Mouse (Mus musculus) limb, embryonic 10.5 days (tissue): ENCODE measurements at regions not wholly inside any gene's neighbourhood (a gene's known extent, or its start where the extent isn't known, plus 50 kb on each side); places are given as distances from the start of the nearest gene placed in this dataset.
A peak's percentile ranks its signal among the peaks of the same experiment; 100 is the strongest.

Source experiments
- DNase-seq: peaks from one replicate; pipeline ENCODE4 v3.0.0-alpha.2; 2017; ENCODE audit warnings: low spot score
- H3K27ac ChIP-seq: fragments of 300-500 bp; sonication (generic); 2 replicates; pipeline ENCODE4 v1.5.1; 2016; ENCODE audit warnings: mild to moderate bottlenecking
- H3K27me3 ChIP-seq: fragments of 300-500 bp; sonication (generic); 2 replicates; pipeline ENCODE4 v1.6.1; 2016; ENCODE audit warnings: low read depth, mild to moderate bottlenecking; ENCODE audit not compliant: poor library complexity, severe bottlenecking
- H3K36me3 ChIP-seq: fragments of 300-500 bp; sonication (generic); 2 replicates; pipeline ENCODE4 v1.6.1; 2016; ENCODE audit warnings: mild to moderate bottlenecking, moderate library complexity
- H3K4me1 ChIP-seq: fragments of 300-500 bp; sonication (generic); 2 replicates; pipeline ENCODE4 v1.6.1; 2016
- H3K4me3 ChIP-seq: fragments of 300-500 bp; sonication (generic); 2 replicates; pipeline ENCODE4 v1.5.1; 2016; ENCODE audit warnings: mild to moderate bottlenecking, moderate library complexity
- H3K9me3 ChIP-seq: fragments of 300-500 bp; sonication (generic); replicated peaks from 2 replicates; pipeline ENCODE4 v1.6.1; 2016; ENCODE audit warnings: mild to moderate bottlenecking
- WGBS: fragments of 180-500 bp; shearing (Covaris S2); methylation state at CpG from one replicate; pipeline ENCODE4 v1.1.7; 2016; 5-methylcytosine and 5-hydroxymethylcytosine counted together

- no peaks in the 10 kb centered on the region for H3K9me3 ChIP-seq
- peaks cover 23% of the 10 kb centered on the region for H3K4me1 ChIP-seq
- H3K27ac ChIP-seq, result no peak overlapping the region
- 90% methylated on average over 6 of the region's 6 CpGs for WGBS
- H3K27me3 ChIP-seq, result peaks cover 24% of the 10 kb centered on the region
- H3K4me3 ChIP-seq, result no peak overlapping the region
- no peak for DNase-seq
- no peaks in the 10 kb centered on the region for H3K36me3 ChIP-seq
These were observed 221.8 kb downstream of the Tle3 start for GRCm38 (mm10) chr9:61593991-61594390.

- WGBS, result 93% methylated on average over 10 of the region's 10 CpGs
- Histone ChIP-seq H3K9me3 (no peaks in the 10 kb centered on the region), H3K27ac (no peak overlapping the region), H3K4me1 (peaks cover 2% of the 10 kb centered on the region), H3K27me3 (peaks cover 3% of the 10 kb centered on the region; the same call in 1 of the 2 replicates), H3K36me3 (no peaks in the 10 kb centered on the region), H3K4me3 (no peak overlapping the region)
- DNase-seq, result no peak
These were observed 217.6 kb downstream of the Tle3 start for GRCm38 (mm10) chr9:61589727-61590299.

GRCm38 (mm10) chr9:61583281-61584072, 211.3 kb downstream of the Tle3 start:
- Histone ChIP-seq H3K4me1 (peaks cover 33% of the 10 kb centered on the region), H3K27me3 (no peaks in the 10 kb centered on the region), H3K4me3 (no peak overlapping the region), H3K27ac (peak overlapping the region; percentile 68; the same call in 1 of the 2 replicates), H3K36me3 (no peaks in the 10 kb centered on the region), H3K9me3 (no peaks in the 10 kb centered on the region)
- DNase-seq, result no peak
- WGBS, result 86% methylated on average over 21 of the region's 21 CpGs

- no peaks in the 10 kb centered on the region for H3K27me3 ChIP-seq
- H3K36me3 ChIP-seq, result no peaks in the 10 kb centered on the region
- WGBS, result 88% methylated on average over 6 of the region's 6 CpGs
- no peak overlapping the region for H3K27ac ChIP-seq
- no peak overlapping the region for H3K4me3 ChIP-seq
- H3K4me1 ChIP-seq, result peaks cover 47% of the 10 kb centered on the region
- H3K9me3 ChIP-seq, result no peaks in the 10 kb centered on the region
- no peak for DNase-seq
These were observed 208.9 kb downstream of the Tle3 start for GRCm38 (mm10) chr9:61581046-61581445.

DNA sequence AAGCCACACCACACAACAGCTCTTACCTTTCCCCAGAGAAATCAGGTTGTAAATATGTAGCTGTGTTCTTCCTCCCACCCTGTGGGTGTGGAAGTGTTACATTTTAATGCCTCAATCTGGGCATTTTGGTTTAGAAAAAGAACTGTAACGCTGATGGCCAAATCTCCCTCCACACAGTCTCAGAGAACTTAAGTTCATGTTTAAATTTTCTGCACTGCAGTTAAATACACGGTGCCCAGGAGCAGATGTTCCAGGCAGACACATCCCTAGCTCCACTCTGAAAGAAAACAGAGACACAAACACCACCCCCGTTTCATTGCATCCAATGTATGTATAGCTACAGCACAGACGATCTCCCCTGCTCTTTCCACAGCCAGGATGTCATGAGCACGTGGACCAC, 206.1 kb downstream of the Tle3 start:
- Histone ChIP-seq H3K9me3 (no peaks in the 10 kb centered on the region), H3K27ac (no peak overlapping the region), H3K4me3 (no peak overlapping the region), H3K36me3 (no peaks in the 10 kb centered on the region), H3K4me1 (peaks cover 38% of the 10 kb centered on the region), H3K27me3 (no peaks in the 10 kb centered on the region)
- WGBS, result 62% methylated on average over 5 of the region's 5 CpGs
- no peak for DNase-seq

GRCm38 (mm10) chr9:61573634-61574359, 201.6 kb downstream of the Tle3 start:
- H3K27ac ChIP-seq, result no peak overlapping the region
- H3K27me3 ChIP-seq, result no peaks in the 10 kb centered on the region
- 64% methylated on average over 21 of the region's 21 CpGs for WGBS
- no peak for DNase-seq
- H3K9me3 ChIP-seq, result no peaks in the 10 kb centered on the region
- H3K4me1 ChIP-seq, result peaks cover 16% of the 10 kb centered on the region
- H3K4me3 ChIP-seq, result no peak overlapping the region
- H3K36me3 ChIP-seq, result no peaks in the 10 kb centered on the region

DNA sequence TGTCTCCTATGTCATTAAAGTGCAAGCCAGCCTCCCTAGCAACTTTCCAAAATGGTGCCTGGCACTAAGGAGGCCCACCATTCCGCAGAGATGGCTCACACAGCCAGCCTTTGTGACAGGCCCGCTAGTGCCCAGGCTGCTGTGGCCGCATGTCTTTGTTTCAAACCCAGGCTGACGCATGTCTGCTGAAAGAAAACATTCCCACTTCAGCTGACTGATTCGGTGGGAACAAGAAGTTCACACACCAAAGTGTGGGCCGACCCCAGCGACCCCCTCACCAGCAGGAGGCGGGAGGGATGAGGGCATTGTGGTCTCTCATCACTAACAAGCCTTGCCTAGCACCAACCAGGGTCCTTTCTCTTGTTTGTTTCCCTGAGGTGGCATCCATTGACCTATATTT, 190.9 kb downstream of the Tle3 start:
- no peaks in the 10 kb centered on the region for H3K9me3 ChIP-seq
- H3K4me3 ChIP-seq, result no peak overlapping the region
- no peak for DNase-seq
- peaks cover 19% of the 10 kb centered on the region for H3K27me3 ChIP-seq
- 54% methylated on average over 8 of the region's 8 CpGs for WGBS
- peak overlapping the region; percentile 37; the same call in 1 of the 2 replicates for H3K27ac ChIP-seq
- no peaks in the 10 kb centered on the region for H3K36me3 ChIP-seq
- peaks cover 11% of the 10 kb centered on the region for H3K4me1 ChIP-seq

- Histone ChIP-seq H3K9me3 (no peaks in the 10 kb centered on the region), H3K4me1 (peaks cover 11% of the 10 kb centered on the region), H3K4me3 (no peak overlapping the region), H3K36me3 (no peaks in the 10 kb centered on the region), H3K27ac (no peak overlapping the region), H3K27me3 (peaks cover 19% of the 10 kb centered on the region)
- no peak for DNase-seq
- 36% methylated on average over 8 of the region's 8 CpGs for WGBS
These were observed 189.4 kb downstream of the Tle3 start for GRCm38 (mm10) chr9:61561551-61561950.

DNA sequence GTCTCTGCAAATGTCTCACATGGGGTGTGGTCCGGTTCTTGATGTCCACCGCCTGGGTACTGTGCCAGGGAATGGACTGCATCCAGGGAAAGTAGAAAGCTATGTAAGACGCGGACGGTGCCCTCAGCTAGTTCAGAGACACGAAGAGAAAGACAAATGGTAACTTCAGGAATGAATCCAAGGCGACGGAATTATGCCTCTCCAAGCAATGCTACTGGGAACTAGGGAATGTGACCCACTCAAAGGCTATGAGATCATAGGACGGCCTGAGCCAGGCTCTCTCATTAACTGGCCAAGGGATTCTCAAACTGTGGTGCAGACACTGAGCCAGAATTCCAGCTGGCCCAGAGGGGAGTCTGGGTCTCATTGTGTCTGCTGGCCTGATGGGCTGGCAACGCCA, 186.5 kb downstream of the Tle3 start:
- no peaks in the 10 kb centered on the region for H3K9me3 ChIP-seq
- H3K27ac ChIP-seq, result no peak overlapping the region
- H3K4me3 ChIP-seq, result no peak overlapping the region
- H3K36me3 ChIP-seq, result no peaks in the 10 kb centered on the region
- peaks cover 19% of the 10 kb centered on the region for H3K27me3 ChIP-seq
- WGBS, result 85% methylated on average over 10 of the region's 10 CpGs
- peaks cover 11% of the 10 kb centered on the region for H3K4me1 ChIP-seq
- no peak for DNase-seq

DNA sequence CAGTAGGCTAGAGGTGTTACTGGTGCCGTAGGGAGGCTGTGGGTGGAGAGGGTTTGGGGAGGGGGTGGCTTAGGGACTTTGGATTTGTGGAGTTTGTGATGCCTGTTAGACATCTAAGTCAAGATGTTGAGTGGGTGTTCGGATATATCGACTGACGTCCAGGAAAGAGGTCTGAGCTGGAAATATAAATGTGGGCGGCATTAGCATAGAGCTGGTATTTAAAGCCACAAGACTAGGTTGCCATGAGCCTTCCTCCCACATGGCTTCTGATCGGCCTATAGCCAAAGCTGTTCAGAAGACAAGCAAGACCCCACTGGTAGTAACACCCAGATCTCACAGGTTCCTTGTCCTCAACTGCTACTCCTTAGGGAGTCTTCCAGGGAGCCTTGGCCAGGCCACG, 184.9 kb downstream of the Tle3 start:
- Histone ChIP-seq H3K36me3 (no peaks in the 10 kb centered on the region), H3K27me3 (peaks cover 14% of the 10 kb centered on the region), H3K9me3 (no peaks in the 10 kb centered on the region), H3K27ac (no peak overlapping the region), H3K4me1 (peaks cover 7% of the 10 kb centered on the region; the same call in 1 of the 2 replicates), H3K4me3 (no peak overlapping the region)
- WGBS, result 92% methylated on average over 7 of the region's 7 CpGs
- DNase-seq, result no peak

DNA sequence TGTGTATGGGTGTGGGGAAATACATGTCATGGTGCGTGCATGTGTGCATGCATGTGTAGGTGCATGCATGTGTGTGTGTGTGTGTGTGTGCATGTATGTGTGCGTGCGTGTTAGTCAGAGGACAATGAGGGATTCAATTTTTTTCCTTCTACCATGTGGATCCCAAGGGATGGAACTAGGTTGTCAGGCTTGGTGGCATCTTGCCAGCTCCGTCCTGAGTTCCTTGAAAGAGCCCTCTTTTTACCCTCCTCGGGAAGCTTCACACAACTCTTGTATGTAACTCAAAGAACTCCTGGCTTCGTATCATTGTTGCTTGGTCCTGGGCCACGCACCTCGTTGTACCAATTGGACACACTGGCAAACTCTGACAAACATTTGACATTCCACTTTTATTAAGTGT, 183.0 kb downstream of the Tle3 start:
- Histone ChIP-seq H3K27me3 (no peaks in the 10 kb centered on the region), H3K4me1 (peaks cover 10% of the 10 kb centered on the region; the same call in 1 of the 2 replicates), H3K27ac (no peak overlapping the region), H3K4me3 (no peak overlapping the region), H3K36me3 (no peaks in the 10 kb centered on the region), H3K9me3 (no peaks in the 10 kb centered on the region)
- 89% methylated on average over 8 of the region's 8 CpGs for WGBS
- no peak for DNase-seq

DNA sequence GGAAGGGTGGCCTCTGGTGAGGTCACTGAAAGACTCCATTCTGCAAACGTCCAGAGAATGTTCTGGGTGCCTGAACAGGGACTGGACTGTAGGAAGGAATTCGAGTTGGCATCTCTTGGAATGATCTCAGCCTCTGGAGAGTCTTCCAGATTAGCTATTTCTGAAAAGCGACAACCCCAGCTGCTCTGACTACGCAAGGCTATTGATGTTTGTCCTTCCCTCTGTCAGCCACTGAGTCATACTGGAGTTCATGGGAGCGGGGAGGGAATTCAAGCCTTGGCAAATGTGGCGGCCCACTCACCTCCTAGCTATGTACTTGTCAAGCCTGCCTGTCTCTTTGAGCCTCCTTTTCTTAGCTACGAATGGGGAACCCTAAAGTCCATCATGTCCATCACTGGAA, 182.4 kb downstream of the Tle3 start:
- Histone ChIP-seq H3K27me3 (no peaks in the 10 kb centered on the region), H3K27ac (no peak overlapping the region), H3K36me3 (no peaks in the 10 kb centered on the region), H3K4me3 (no peak overlapping the region), H3K4me1 (peaks cover 16% of the 10 kb centered on the region), H3K9me3 (no peaks in the 10 kb centered on the region)
- WGBS, result 89% methylated on average over 7 of the region's 7 CpGs
- DNase-seq, result no peak

GRCm38 (mm10) chr9:61553626-61554025, 181.5 kb downstream of the Tle3 start:
- H3K27me3 ChIP-seq, result no peaks in the 10 kb centered on the region
- WGBS, result 87% methylated on average over 5 of the region's 5 CpGs
- DNase-seq, result no peak
- no peaks in the 10 kb centered on the region for H3K36me3 ChIP-seq
- H3K27ac ChIP-seq, result no peak overlapping the region
- no peaks in the 10 kb centered on the region for H3K9me3 ChIP-seq
- peaks cover 19% of the 10 kb centered on the region for H3K4me1 ChIP-seq
- H3K4me3 ChIP-seq, result no peak overlapping the region
